ENCODE assay signal across 19 mouse cellular contexts in genomic region chr2:122346164-122346563, GRCm38 (mm10). TPM values are rescaled to one million over a fixed set of nuclear protein-coding genes. Genes with fewer than 3 reads are reported as not detected.
DNase-seq lines count a peak whose midpoint lies in the region; ATAC-seq and TF ChIP-seq lines count a peak whose summit lies in the region.
"Not testable (repeated sequence)": the region's sequence is repeated elsewhere in the genome, so short reads cannot be mapped to it uniquely, and the experiment has no call there.
"Had no signal": no experiment of that assay in that cellular context is flagged by ENCODE, and none has a peak within 500 bp of the region (broad histone marks: within the 10 kb centered on the region; RNA-seq: fewer than 3 reads in every experiment).

No protein-coding gene starts in this region.

- H3K27ac ChIP-seq in embryonic facial prominence, embryonic 14.5 days (replicated peaks; ENCODE audit: low read depth, low read length) = peak overlapping the region; percentile 63; the same call in 1 of the 2 replicates
- peak overlapping the region; percentile 57; the same call in 1 of the 2 replicates for H3K27ac ChIP-seq in lung, postnatal 0 days (ENCODE audit: low read length)
- peak overlapping the region; percentile 70 for H3K27ac ChIP-seq in stomach, embryonic 15.5 days

- H3K4me3 ChIP-seq in embryonic facial prominence, embryonic 14.5 days (ENCODE audit: low read depth, low read length); lung, postnatal 0 days (ENCODE audit: low read depth, low read length); stomach, embryonic 15.5 days (replicated peaks): not testable (repeated sequence)

- not testable (repeated sequence) for H3K9me3 ChIP-seq in embryonic facial prominence, embryonic 14.5 days (ENCODE audit: control insufficient read depth, low read length); lung, postnatal 0 days (ENCODE audit: low read length); stomach, embryonic 15.5 days

- H3K27me3 ChIP-seq in embryonic facial prominence, embryonic 14.5 days (replicated peaks; ENCODE audit: control insufficient read depth, insufficient read depth, low read length); lung, postnatal 0 days (replicated peaks; ENCODE audit: insufficient read depth, low read length); stomach, embryonic 15.5 days (replicated peaks): not testable (repeated sequence)

- ATAC-seq in embryonic facial prominence, embryonic 14.5 days (ENCODE audit: low read depth); lung, postnatal 0 days; stomach, embryonic 15.5 days (ENCODE audit: insufficient read depth, low FRiP score, low read depth): not testable (repeated sequence)

- H3K36me3 ChIP-seq in embryonic facial prominence, embryonic 14.5 days (ENCODE audit: control insufficient read depth, insufficient read depth, low read length); lung, postnatal 0 days (ENCODE audit: insufficient read depth, low read length); stomach, embryonic 15.5 days: not testable (repeated sequence)

- not testable (repeated sequence) for TF ChIP-seq CTCF in lung, postnatal 0 days (IDR thresholded peaks at IDR 0.05)

- H3K4me2 ChIP-seq in embryonic facial prominence, embryonic 14.5 days (ENCODE audit: low read depth, low read length); lung, postnatal 0 days (replicated peaks; ENCODE audit: low read depth, low read length); stomach, embryonic 15.5 days: not testable (repeated sequence)

- 96% methylated on average over 6 of the region's 6 CpGs for WGBS in embryonic facial prominence, embryonic 14.5 days
- WGBS in lung, postnatal 0 days = 83% methylated on average over 6 of the region's 6 CpGs
- 86% methylated on average over 6 of the region's 6 CpGs for WGBS in stomach, embryonic 15.5 days

- H3K4me1 ChIP-seq in embryonic facial prominence, embryonic 14.5 days (ENCODE audit: control insufficient read depth, insufficient read depth, low read length); lung, postnatal 0 days (ENCODE audit: insufficient read depth, low read depth, low read length): not testable (repeated sequence)
- H3K4me1 ChIP-seq in stomach, embryonic 15.5 days = peaks cover 21% of the 10 kb centered on the region

- H3K9ac ChIP-seq in embryonic facial prominence, embryonic 14.5 days (ENCODE audit: low read depth, low read length); lung, postnatal 0 days (replicated peaks; ENCODE audit: low read depth); stomach, embryonic 15.5 days: not testable (repeated sequence)

- DNase-seq in cerebellum, adult 18-20 months = peak; percentile 23 to 44
- peak; percentile 54 for DNase-seq in cerebellum, adult 9-11 months
- DNase-seq in cerebellum, postnatal 25 days = peak; percentile 47 to 52
- DNase-seq in embryonic facial prominence, embryonic 14.5 days (ENCODE audit: low spot score); lung, postnatal 0 days (ENCODE audit: low spot score): not testable (repeated sequence)

- not testable (repeated sequence) for TF ChIP-seq EP300 in lung, postnatal 0 days (IDR thresholded peaks at IDR 0.05)

RNA-seq across cellular contexts. Expression of gene Shf, which starts 22.8 kb away (rescaled TPM):
- polyA plus RNA-seq in embryonic facial prominence, embryonic 14.5 days (2014; fragmentation: Nextera tagmentation; extraction: Ambion mirVana) = 5.5 and 6.4 TPM in 2 replicates
- 1.8 and 2.5 TPM in 2 replicates for polyA plus RNA-seq in lung, postnatal 0 days (2015; fragmentation: Nextera tagmentation; extraction: Ambion mirVana)
- polyA plus RNA-seq in stomach, embryonic 15.5 days (2015; fragmentation: Nextera tagmentation; extraction: Ambion mirVana) = 2.3 and 2.6 TPM in 2 replicates

RNA-seq across cellular contexts. Expression of gene Duox1, which starts 30.7 kb away (rescaled TPM):
- 0.34 and 0.67 TPM in 2 replicates for polyA plus RNA-seq in embryonic facial prominence, embryonic 14.5 days (2014; fragmentation: Nextera tagmentation; extraction: Ambion mirVana)
- 0.06 and 0.15 TPM in 2 replicates for polyA plus RNA-seq in lung, postnatal 0 days (2015; fragmentation: Nextera tagmentation; extraction: Ambion mirVana)
- polyA plus RNA-seq in stomach, embryonic 15.5 days (2015; fragmentation: Nextera tagmentation; extraction: Ambion mirVana) = 1.0 and 2.0 TPM in 2 replicates
- polyA plus RNA-seq: forebrain, embryonic 10.5 days; forebrain, embryonic 13.5 days; G1E; heart, embryonic 10.5 days; heart, embryonic 13.5 days; inflammation-experienced regulatory T-cells, adult 6 months had no signal

RNA-seq across cellular contexts. Expression of gene Duoxa1, which starts 32.6 kb away (rescaled TPM):
- polyA plus RNA-seq in embryonic facial prominence, embryonic 14.5 days (2014; fragmentation: Nextera tagmentation; extraction: Ambion mirVana) = 3.6 and 4.2 TPM in 2 replicates
- polyA plus RNA-seq in lung, postnatal 0 days (2015; fragmentation: Nextera tagmentation; extraction: Ambion mirVana) = 0.21 TPM in 1 of 2 replicates, not detected in the other
- 3.1 and 6.1 TPM in 2 replicates for polyA plus RNA-seq in stomach, embryonic 15.5 days (2015; fragmentation: Nextera tagmentation; extraction: Ambion mirVana)
- polyA plus RNA-seq: forebrain, embryonic 10.5 days; forebrain, embryonic 13.5 days; forebrain, embryonic 16.5 days; G1E; heart, embryonic 10.5 days; hindbrain, embryonic 11.5 days; inflammation-experienced regulatory T-cells, adult 6 months; intestine, embryonic 16.5 days had no signal

RNA-seq across cellular contexts. Expression of gene Duoxa2, which starts 47.5 kb away (rescaled TPM):
- 0.71 TPM in 1 of 2 replicates, not detected in the other for polyA plus RNA-seq in embryonic facial prominence, embryonic 14.5 days (2014; fragmentation: Nextera tagmentation; extraction: Ambion mirVana)
- polyA plus RNA-seq in lung, postnatal 0 days (2015; fragmentation: Nextera tagmentation; extraction: Ambion mirVana) = 0.07 TPM in 1 of 2 replicates, not detected in the other
- polyA plus RNA-seq in stomach, embryonic 15.5 days (2015; fragmentation: Nextera tagmentation; extraction: Ambion mirVana) = 0.59 and 0.87 TPM in 2 replicates
- polyA plus RNA-seq: embryonic facial prominence, embryonic 11.5 days; forebrain, embryonic 10.5 days; forebrain, embryonic 13.5 days; forebrain, embryonic 16.5 days; G1E; heart, embryonic 13.5 days; heart, embryonic 16.5 days; hindbrain, embryonic 11.5 days; inflammation-experienced regulatory T-cells, adult 6 months; Patski had no signal

RNA-seq across cellular contexts. Expression of gene Duox2, which starts 47.9 kb away (rescaled TPM):
- 0.04 and 0.14 TPM in 2 replicates for polyA plus RNA-seq in embryonic facial prominence, embryonic 14.5 days (2014; fragmentation: Nextera tagmentation; extraction: Ambion mirVana)
- 0.02 and 0.04 TPM in 2 replicates for polyA plus RNA-seq in lung, postnatal 0 days (2015; fragmentation: Nextera tagmentation; extraction: Ambion mirVana)
- 0.15 and 0.35 TPM in 2 replicates for polyA plus RNA-seq in stomach, embryonic 15.5 days (2015; fragmentation: Nextera tagmentation; extraction: Ambion mirVana)
- polyA plus RNA-seq: embryonic facial prominence, embryonic 11.5 days; forebrain, embryonic 10.5 days; forebrain, embryonic 13.5 days; forebrain, embryonic 16.5 days; G1E; heart, embryonic 10.5 days; hindbrain, embryonic 11.5 days; hindbrain, embryonic 14.5 days; inflammation-experienced regulatory T-cells, adult 6 months had no signal
